Mouse (Mus musculus): ENCODE measurements at regions not wholly inside any gene's neighbourhood (a gene's known extent, or its start where the extent isn't known, plus 50 kb on each side); places are given as distances from the start of the nearest gene placed in this dataset.
A peak's percentile ranks its signal among the peaks of the same experiment; 100 is the strongest.

DNA sequence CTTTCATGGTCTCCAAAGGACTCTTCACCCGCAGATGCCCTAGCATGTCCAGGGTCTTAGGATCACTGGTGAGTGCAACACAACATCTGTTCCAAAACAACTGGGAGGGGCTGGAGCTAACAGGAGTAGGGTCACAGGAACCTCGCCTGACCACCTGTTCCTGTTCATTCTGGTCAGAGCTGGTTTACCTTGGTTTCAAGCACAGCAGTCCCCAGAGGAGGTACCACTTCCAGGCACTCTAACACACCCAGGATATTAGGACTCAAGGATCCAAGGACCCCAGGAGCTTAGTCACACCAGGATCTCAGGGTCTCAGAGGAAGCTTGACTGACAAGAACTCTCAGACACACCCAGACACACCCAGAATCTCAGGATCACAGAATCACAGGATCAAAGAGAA is 94.9 kb upstream of the Plscr5 start:
- no peak for DNase-seq (ENCODE audit: low spot score)
- ATAC-seq, result no peak

GRCm38 (mm10) chr9:92129504-92129903 is 63.2 kb upstream of the Plscr5 start:
- Histone ChIP-seq H3K27me3 (replicated peaks; ENCODE audit: control insufficient read depth, insufficient read depth, low read length) (no peaks in the 10 kb centered on the region), H3K4me2 (ENCODE audit: low read length) (no peak overlapping the region), H3K36me3 (ENCODE audit: control insufficient read depth, insufficient read depth, low read length) (no peaks in the 10 kb centered on the region), H3K27ac (ENCODE audit: low read depth, low read length) (no peak overlapping the region), H3K4me3 (ENCODE audit: low read depth, low read length) (no peak overlapping the region), H3K9me3 (replicated peaks; ENCODE audit: control insufficient read depth, low read length) (no peaks in the 10 kb centered on the region), H3K4me1 (ENCODE audit: control insufficient read depth, insufficient read depth, low read length) (no peaks in the 10 kb centered on the region), H3K9ac (ENCODE audit: low read length) (no peak overlapping the region)
- 89% methylated on average over 3 of the region's 3 CpGs for WGBS
- DNase-seq (ENCODE audit: low spot score) (no peak), ATAC-seq (no peak)

More for the DNA sequence above, 94.9 kb upstream of the Plscr5 start:
- 87% methylated on average over 2 of the region's 2 CpGs for WGBS
- H3K27me3 ChIP-seq (replicated peaks; ENCODE audit: control insufficient read depth, insufficient read depth, low read length), result no peaks in the 10 kb centered on the region
- H3K4me2 ChIP-seq (ENCODE audit: low read length), result no peak overlapping the region
- H3K9me3 ChIP-seq (replicated peaks; ENCODE audit: control insufficient read depth, low read length), result no peaks in the 10 kb centered on the region
- H3K4me3 ChIP-seq (ENCODE audit: low read depth, low read length), result no peak overlapping the region
- H3K27ac ChIP-seq (ENCODE audit: low read depth, low read length), result no peak overlapping the region
- no peak overlapping the region for H3K9ac ChIP-seq (ENCODE audit: low read length)
- no peaks in the 10 kb centered on the region for H3K4me1 ChIP-seq (ENCODE audit: control insufficient read depth, insufficient read depth, low read length)
- H3K36me3 ChIP-seq (ENCODE audit: control insufficient read depth, insufficient read depth, low read length), result no peaks in the 10 kb centered on the region

GRCm38 (mm10) chr9:92130445-92130844 is 62.3 kb upstream of the Plscr5 start:
- no peak overlapping the region for H3K9ac ChIP-seq (ENCODE audit: low read length)
- H3K4me2 ChIP-seq (ENCODE audit: low read length), result no peak overlapping the region
- H3K27me3 ChIP-seq (replicated peaks; ENCODE audit: control insufficient read depth, insufficient read depth, low read length), result no peaks in the 10 kb centered on the region
- H3K9me3 ChIP-seq (replicated peaks; ENCODE audit: control insufficient read depth, low read length), result no peaks in the 10 kb centered on the region
- 50% methylated on average over 1 of the region's 1 CpGs for WGBS
- H3K27ac ChIP-seq (ENCODE audit: low read depth, low read length), result no peak overlapping the region
- H3K4me1 ChIP-seq (ENCODE audit: control insufficient read depth, insufficient read depth, low read length), result no peaks in the 10 kb centered on the region
- H3K36me3 ChIP-seq (ENCODE audit: control insufficient read depth, insufficient read depth, low read length), result no peaks in the 10 kb centered on the region
- DNase-seq (ENCODE audit: low spot score) (no peak), ATAC-seq (no peak)
- no peak overlapping the region for H3K4me3 ChIP-seq (ENCODE audit: low read depth, low read length)

DNA sequence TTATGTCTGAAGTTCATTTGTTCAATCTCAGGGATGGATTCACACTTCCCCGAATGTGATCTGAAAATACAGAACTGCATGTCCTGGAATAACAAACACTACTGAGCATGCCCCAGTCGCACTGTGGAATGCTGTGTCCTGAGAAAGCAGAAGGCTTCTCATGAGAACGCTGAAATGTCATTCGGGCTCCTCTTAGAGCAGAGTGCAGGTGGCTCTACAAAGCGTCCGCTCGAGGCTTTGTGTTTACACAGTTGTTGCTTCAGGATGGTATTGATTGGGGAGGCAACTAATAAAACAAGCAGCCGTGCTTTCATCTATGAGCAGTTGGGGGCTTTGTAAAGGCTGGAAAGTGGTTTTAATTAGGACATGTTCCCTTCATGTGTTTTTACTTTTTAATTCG is 60.3 kb upstream of the Plscr5 start:
- 0 out of 2 replicates have a peak, but pooled peaks have one; percentile 48 for ATAC-seq
- peak; percentile 23 for DNase-seq (ENCODE audit: low spot score)
- no peak overlapping the region for H3K4me2 ChIP-seq (ENCODE audit: low read length)

DNA sequence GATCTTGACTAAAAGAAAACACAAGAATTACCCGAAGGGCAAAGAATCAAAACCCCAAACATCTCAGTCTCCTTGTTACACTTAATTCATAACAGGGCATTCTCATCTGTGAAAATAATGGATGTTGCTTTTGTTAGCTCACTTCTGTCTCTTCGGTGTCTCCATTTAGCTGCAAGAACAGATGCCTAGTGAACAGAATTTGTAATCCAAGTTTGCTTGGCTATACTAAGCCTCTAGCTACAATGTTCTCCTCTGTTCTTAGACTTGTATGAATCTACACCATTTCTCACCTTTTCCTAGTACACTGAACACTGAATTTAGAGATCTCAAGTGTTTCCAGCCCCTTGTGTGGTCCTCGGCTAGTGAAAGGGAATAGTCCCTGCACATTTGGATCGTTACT is 50.8 kb upstream of the Plscr5 start:
- ATAC-seq, result no peak
- Histone ChIP-seq H3K9me3 (replicated peaks; ENCODE audit: control insufficient read depth, low read length) (no peaks in the 10 kb centered on the region), H3K4me2 (ENCODE audit: low read length) (no peak overlapping the region), H3K4me1 (ENCODE audit: control insufficient read depth, insufficient read depth, low read length) (no peaks in the 10 kb centered on the region), H3K27me3 (replicated peaks; ENCODE audit: control insufficient read depth, insufficient read depth, low read length) (no peaks in the 10 kb centered on the region), H3K9ac (ENCODE audit: low read length) (no peak overlapping the region), H3K27ac (ENCODE audit: low read depth, low read length) (no peak overlapping the region), H3K4me3 (ENCODE audit: low read depth, low read length) (no peak overlapping the region), H3K36me3 (ENCODE audit: control insufficient read depth, insufficient read depth, low read length) (no peaks in the 10 kb centered on the region)
- DNase-seq (ENCODE audit: low spot score), result no peak
- WGBS, result 82% methylated on average over 4 of the region's 4 CpGs

More for the DNA sequence above, 60.3 kb upstream of the Plscr5 start:
- H3K27ac ChIP-seq (ENCODE audit: low read depth, low read length), result no peak overlapping the region
- no peaks in the 10 kb centered on the region for H3K4me1 ChIP-seq (ENCODE audit: control insufficient read depth, insufficient read depth, low read length)
- H3K4me3 ChIP-seq (ENCODE audit: low read depth, low read length), result no peak overlapping the region
- no peaks in the 10 kb centered on the region for H3K36me3 ChIP-seq (ENCODE audit: control insufficient read depth, insufficient read depth, low read length)
- WGBS, result 9% methylated on average over 9 of the region's 9 CpGs
- H3K9ac ChIP-seq (ENCODE audit: low read length), result no peak overlapping the region
- H3K27me3 ChIP-seq (replicated peaks; ENCODE audit: control insufficient read depth, insufficient read depth, low read length), result no peaks in the 10 kb centered on the region
- H3K9me3 ChIP-seq (replicated peaks; ENCODE audit: control insufficient read depth, low read length), result no peaks in the 10 kb centered on the region
